10 mouse cellular contexts compared by ENCODE assay signal in genomic region chr17:65872051-65872450, GRCm38 (mm10). TPM values are rescaled to one million over a fixed set of nuclear protein-coding genes. Genes with fewer than 3 reads are reported as not detected.
A peak's percentile ranks its signal among the peaks of the same experiment; 100 is the strongest.
DNase-seq lines count a peak whose midpoint lies in the region; ATAC-seq and TF ChIP-seq lines count a peak whose summit lies in the region.
"Had no signal": no experiment of that assay in that cellular context is flagged by ENCODE, and none has a peak within 500 bp of the region (broad histone marks: within the 10 kb centered on the region; RNA-seq: fewer than 3 reads in every experiment).

No protein-coding gene starts in this region.

- ATAC-seq in heart, embryonic 13.5 days (ENCODE audit: extremely low read depth, insufficient number of reproducible peaks, low FRiP score, low TSS enrichment) = no peak
- ATAC-seq in neural tube, embryonic 13.5 days (ENCODE audit: low read depth) = no peak
- no peak for ATAC-seq in embryonic facial prominence, embryonic 15.5 days (ENCODE audit: insufficient number of reproducible peaks, low FRiP score, low TSS enrichment, low read depth)

- H3K9me3 ChIP-seq in heart, embryonic 13.5 days = no peaks in the 10 kb centered on the region; the same call in 1 of the 2 replicates
- no peaks in the 10 kb centered on the region for H3K9me3 ChIP-seq in neural tube, embryonic 13.5 days
- no peaks in the 10 kb centered on the region for H3K9me3 ChIP-seq in embryonic facial prominence, embryonic 15.5 days (replicated peaks)

- H3K9ac ChIP-seq in heart, embryonic 13.5 days = peak overlapping the region; percentile 40; the same call in 1 of the 2 replicates
- no peak overlapping the region for H3K9ac ChIP-seq in heart, adult 2 months (ENCODE audit: low read depth, low read length)
- H3K9ac ChIP-seq in neural tube, embryonic 13.5 days = no peak overlapping the region
- H3K9ac ChIP-seq in embryonic facial prominence, embryonic 15.5 days = no peak overlapping the region

- H3K4me1 ChIP-seq in heart, embryonic 13.5 days = peaks cover 17% of the 10 kb centered on the region
- H3K4me1 ChIP-seq in heart, adult 2 months (ENCODE audit: control insufficient read depth, insufficient read depth, low read length) = peaks cover 5% of the 10 kb centered on the region
- peaks cover 16% of the 10 kb centered on the region for H3K4me1 ChIP-seq in neural tube, embryonic 13.5 days (replicated peaks)
- peaks cover 27% of the 10 kb centered on the region for H3K4me1 ChIP-seq in embryonic facial prominence, embryonic 15.5 days

- peaks cover 14% of the 10 kb centered on the region for H3K79me2 ChIP-seq in heart, adult 2 months (replicated peaks; ENCODE audit: control insufficient read depth, insufficient read depth, low read length)

- 0 out of 2 replicates have a peak overlapping the region, but pooled peaks have one; percentile 28 for H3K27ac ChIP-seq in heart, embryonic 13.5 days (replicated peaks)
- no peak overlapping the region; the same call in 1 of the 2 replicates for H3K27ac ChIP-seq in heart, adult 2 months
- peak overlapping the region; percentile 14 for H3K27ac ChIP-seq in neural tube, embryonic 13.5 days (replicated peaks)
- H3K27ac ChIP-seq in embryonic facial prominence, embryonic 15.5 days (replicated peaks) = peak overlapping the region; percentile 71
- H3K27ac ChIP-seq: macrophage had no signal

- TF ChIP-seq POLR2A in heart, adult 2 months (IDR thresholded peaks at IDR 0.05; ENCODE audit: insufficient read depth, low read depth, low read length) = no peak

- intact Hi-C loops in heart, adult 2 months (cut with DNase I) = no loop called here

- no peak overlapping the region for H3K4me2 ChIP-seq in heart, embryonic 13.5 days
- H3K4me2 ChIP-seq in neural tube, embryonic 13.5 days = no peak overlapping the region
- no peak overlapping the region for H3K4me2 ChIP-seq in embryonic facial prominence, embryonic 15.5 days (replicated peaks)

- H3K4me3 ChIP-seq in heart, embryonic 13.5 days = no peak overlapping the region
- no peak overlapping the region for H3K4me3 ChIP-seq in heart, adult 2 months
- H3K4me3 ChIP-seq in neural tube, embryonic 13.5 days = no peak overlapping the region
- H3K4me3 ChIP-seq in embryonic facial prominence, embryonic 15.5 days (replicated peaks) = no peak overlapping the region

- WGBS in heart, embryonic 13.5 days = 56% methylated on average over 6 of the region's 6 CpGs
- 45% methylated on average over 6 of the region's 6 CpGs for WGBS in heart, adult 2 months
- 65% methylated on average over 6 of the region's 6 CpGs for WGBS in neural tube, embryonic 13.5 days
- WGBS in embryonic facial prominence, embryonic 15.5 days = 26% methylated on average over 6 of the region's 6 CpGs

- H3K36me3 ChIP-seq in heart, embryonic 13.5 days = peaks cover 7% of the 10 kb centered on the region; the same call in 1 of the 2 replicates
- H3K36me3 ChIP-seq in heart, adult 2 months (ENCODE audit: control insufficient read depth, insufficient read depth, low read length) = no peaks in the 10 kb centered on the region
- peaks cover 6% of the 10 kb centered on the region for H3K36me3 ChIP-seq in neural tube, embryonic 13.5 days
- peaks cover 6% of the 10 kb centered on the region; the same call in 1 of the 2 replicates for H3K36me3 ChIP-seq in embryonic facial prominence, embryonic 15.5 days

- TF ChIP-seq CTCF in heart, adult 2 months (IDR thresholded peaks at IDR 0.05) = no peak

- H3K27me3 ChIP-seq in heart, embryonic 13.5 days (replicated peaks) = no peaks in the 10 kb centered on the region
- H3K27me3 ChIP-seq in heart, adult 2 months (ENCODE audit: control insufficient read depth, insufficient read depth, low read length) = no peaks in the 10 kb centered on the region
- H3K27me3 ChIP-seq in neural tube, embryonic 13.5 days = no peaks in the 10 kb centered on the region
- H3K27me3 ChIP-seq in embryonic facial prominence, embryonic 15.5 days = no peaks in the 10 kb centered on the region

- TF ChIP-seq EP300 in heart, adult 2 months (IDR thresholded peaks at IDR 0.05; ENCODE audit: insufficient read depth, low read depth, low read length) = no peak

- DNase-seq in heart, adult 2 months = no peak
- no peak for DNase-seq in neural tube, embryonic 10.5 days (ENCODE audit: extremely low spot score, low spot score)
- DNase-seq in natural killer cell, adult 2 months (ENCODE audit: low spot score in 2 of 2) = peak; percentile 9 to 11
- no peak for DNase-seq in adrenal gland, postnatal 10 days
- DNase-seq in right cerebral cortex, adult 2 months (ENCODE audit: low spot score in 2 of 2) = no peak
- DNase-seq: gastrocnemius, postnatal 36 days had no signal

RNA-seq across cellular contexts. Expression of gene Ralbp1, which starts 13.5 kb away (rescaled TPM):
- polyA plus RNA-seq in heart, embryonic 13.5 days (2015; fragmentation: Nextera tagmentation; extraction: Ambion mirVana) = 43.9 and 46.6 TPM in 2 replicates
- total RNA-seq in heart, adult 2 months (2021) = 10 to 100 TPM; 36.0 to 39.1 TPM
- 16.5 and 20.3 TPM in 2 replicates for polyA plus RNA-seq in heart, adult 2 months (2012; rRNA removed)
- polyA plus RNA-seq in neural tube, embryonic 13.5 days (2015; fragmentation: Nextera tagmentation; extraction: Ambion mirVana) = 55.2 and 57.7 TPM in 2 replicates
- 150 and 170 TPM in 2 replicates for polyA plus RNA-seq in embryonic facial prominence, embryonic 15.5 days (2015; fragmentation: Nextera tagmentation; extraction: Ambion mirVana)
- 10 to 100 TPM; 32.4 to 37.4 TPM for total RNA-seq in adrenal gland, postnatal 10 days (2021)

Comparison
In these comparisons a context has a peak if more than half of its experiments do, and no peak if none do; other contexts are left out.
1. DNase-seq: peak in natural killer cell, adult 2 months (2 of 2); none in heart, adult 2 months (0 of 2), neural tube, embryonic 10.5 days (single experiment), adrenal gland, postnatal 10 days (single experiment) and right cerebral cortex, adult 2 months (0 of 2).